Mouse (Mus musculus): Measurements from ENCODE around the gene Sumo2. TPM values are rescaled to one million over a fixed set of nuclear protein-coding genes. Genes with fewer than 3 reads are reported as not detected.

Gene Sumo2
- polyA plus RNA-seq (2014; fragmentation: Illumina TruSeq; extraction: RNeasy Lipid Tissue Mini Kit (QIAGEN cat#74804); ENCODE audit: low replicate concordance), result 992 TPM

DNA sequence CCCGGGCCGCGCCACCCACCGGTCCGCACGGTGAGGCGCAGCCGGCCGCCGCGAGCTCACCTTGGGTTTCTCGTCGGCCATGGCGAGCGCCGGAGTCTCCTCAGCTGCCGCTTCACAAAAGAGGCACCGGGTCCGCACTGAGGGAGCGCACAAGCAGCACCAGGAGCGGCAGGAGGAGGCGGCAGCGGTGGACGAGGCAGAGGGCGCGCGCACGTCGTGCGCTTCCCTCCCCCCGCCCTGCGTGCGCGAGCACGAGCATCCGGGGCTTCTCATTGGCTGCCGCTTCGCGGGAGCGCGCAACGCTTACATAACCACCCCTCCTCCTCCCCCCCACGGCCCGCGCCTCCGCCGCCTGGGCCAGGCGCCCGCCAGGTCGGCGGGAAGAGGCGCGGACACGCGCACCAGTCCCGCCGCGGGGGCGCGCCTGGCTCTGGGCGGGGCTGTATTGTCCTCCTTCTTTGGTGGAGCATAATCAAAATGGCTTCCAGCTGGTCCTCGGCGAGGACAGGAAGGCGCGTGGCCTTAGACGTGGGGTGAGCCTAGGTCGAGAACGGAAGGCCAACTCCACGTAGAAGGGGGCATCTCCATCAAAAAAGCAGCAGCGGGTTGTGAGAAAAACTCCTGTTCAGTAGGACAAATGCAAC lies at the start of gene Sumo2:
Sumo2 (minus strand) TSS at position 239 of the 644 bp plus-strand sequence.

DNA sequence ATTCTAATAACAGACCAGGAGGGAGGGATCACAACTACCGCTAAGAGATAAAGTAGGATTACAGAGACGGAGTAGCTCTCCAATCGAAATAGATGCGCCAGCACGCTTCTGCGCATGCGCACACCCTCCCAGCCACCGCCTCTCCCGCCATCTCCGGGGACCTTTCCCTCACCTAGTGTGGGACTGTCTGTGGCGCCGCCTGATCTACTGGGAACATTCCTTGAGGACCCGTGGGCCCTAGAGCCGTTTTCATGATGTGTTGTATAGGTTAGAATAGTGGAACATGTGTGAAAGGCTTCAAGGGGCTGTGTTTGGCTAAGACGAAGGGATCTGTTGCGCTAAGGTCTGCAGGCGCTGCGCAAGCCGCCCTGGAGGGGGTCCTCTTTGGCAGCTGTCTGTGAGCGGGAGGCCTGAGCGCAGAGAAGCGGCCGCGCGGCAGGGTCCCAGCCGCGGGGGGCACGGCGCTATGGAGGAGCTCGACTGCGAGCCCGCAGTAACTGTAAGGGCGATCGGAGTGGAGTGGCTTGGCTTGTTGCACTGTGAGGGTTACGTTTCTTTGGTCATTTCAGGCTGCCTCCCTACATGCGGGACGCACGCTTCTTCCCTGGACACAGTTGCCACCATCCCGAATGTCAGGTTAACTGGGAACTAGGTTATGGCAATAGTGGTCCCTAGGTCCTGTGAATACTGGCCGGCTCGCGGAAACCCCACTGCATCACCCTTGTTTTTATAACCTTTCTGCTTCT lies 28.2 kb upstream of the Sumo2 start, which contains the start of gene Nup85:
Nup85 (plus strand) TSS at position 371 of the 746 bp plus-strand sequence.

DNA sequence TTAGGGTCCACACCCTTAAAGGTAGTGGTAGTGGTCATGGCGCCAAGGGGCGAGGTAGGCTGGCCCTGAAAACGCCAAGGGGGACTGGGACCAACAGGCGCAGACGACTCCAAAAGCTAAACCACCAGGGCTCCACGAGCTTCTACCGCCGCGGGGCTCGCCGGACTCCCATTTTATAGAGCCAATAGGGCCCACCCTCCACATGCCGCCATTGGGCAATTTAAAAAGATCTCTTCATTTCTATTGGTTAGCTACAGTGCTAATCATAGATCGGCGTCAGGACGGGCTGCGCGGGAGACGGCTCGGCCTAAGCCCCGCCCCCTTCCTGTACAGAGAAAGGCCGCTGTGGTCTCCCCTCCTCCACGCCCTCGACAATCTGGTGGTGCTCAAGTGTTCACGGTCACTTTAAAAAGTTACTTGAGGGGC lies 21.8 kb downstream of the Sumo2 start, which contains the start of gene Jpt1:
Jpt1 (minus strand) TSS at position 150 of the 426 bp plus-strand sequence.

DNA sequence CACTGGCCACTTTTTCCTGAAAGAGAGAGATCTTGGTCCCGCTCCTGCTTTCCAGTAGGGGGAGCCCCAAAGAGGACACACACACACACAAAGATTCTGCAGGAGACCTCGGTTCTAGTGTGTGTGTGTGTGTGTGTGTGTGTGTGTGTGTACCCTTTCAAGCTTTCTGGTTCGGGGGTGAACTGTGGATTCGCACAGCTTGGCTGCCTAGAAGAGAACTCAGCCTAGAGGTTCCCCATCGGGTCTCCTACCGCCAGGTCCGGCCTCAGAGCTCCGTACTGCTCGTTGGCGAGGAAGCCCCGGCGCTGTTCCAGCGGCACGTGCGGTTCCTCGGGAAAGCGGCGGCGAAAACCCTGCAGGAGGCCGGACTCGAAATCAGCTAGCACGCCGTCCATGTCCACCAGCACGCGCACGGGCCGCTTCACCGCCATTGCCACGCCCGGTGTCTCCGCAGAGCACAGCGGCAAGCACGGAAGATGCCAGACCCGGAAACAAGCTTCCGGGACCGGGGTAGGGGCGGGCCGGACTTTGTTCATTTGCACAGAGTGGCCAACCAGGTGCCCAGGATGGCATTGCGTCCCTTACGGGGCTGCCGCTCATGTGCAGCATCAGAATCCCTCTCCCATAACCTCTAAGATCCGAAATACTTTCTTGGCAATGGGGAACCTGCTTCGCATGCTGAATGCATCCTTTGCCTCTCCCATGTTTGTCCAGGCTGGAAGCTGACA lies 44.6 kb downstream of the Sumo2 start, which contains the start of gene Nt5c:
Nt5c (minus strand) TSS at position 507 of the 728 bp plus-strand sequence.

GRCm38 (mm10) chr11:115475025-115475757 lies 60.9 kb downstream of the Sumo2 start, which contains the start of gene Armc7:
Gene Armc7, plus strand, starts transcription at chr11:115475667.

Other genes starting within 250 kb of the Sumo2 start
- 1.4 TPM for gene Fads6, start 238.6 kb downstream of the Sumo2 start, polyA plus RNA-seq (2014; fragmentation: Illumina TruSeq; extraction: RNeasy Lipid Tissue Mini Kit (QIAGEN cat#74804); ENCODE audit: low replicate concordance)
- gene Otop2, start 229.1 kb downstream of the Sumo2 start, polyA plus RNA-seq (2014; fragmentation: Illumina TruSeq; extraction: RNeasy Lipid Tissue Mini Kit (QIAGEN cat#74804); ENCODE audit: low replicate concordance), result not detected
- not detected for gene Ush1g, start 214.2 kb downstream of the Sumo2 start, polyA plus RNA-seq (2014; fragmentation: Illumina TruSeq; extraction: RNeasy Lipid Tissue Mini Kit (QIAGEN cat#74804); ENCODE audit: low replicate concordance)
- 0.45 TPM for gene Otop3, start 201.5 kb downstream of the Sumo2 start, polyA plus RNA-seq (2014; fragmentation: Illumina TruSeq; extraction: RNeasy Lipid Tissue Mini Kit (QIAGEN cat#74804); ENCODE audit: low replicate concordance)
- 2.0 TPM for gene Hid1, start 168.5 kb downstream of the Sumo2 start, polyA plus RNA-seq (2014; fragmentation: Illumina TruSeq; extraction: RNeasy Lipid Tissue Mini Kit (QIAGEN cat#74804); ENCODE audit: low replicate concordance)
- not detected for gene Cdr2l, start 154.4 kb downstream of the Sumo2 start, polyA plus RNA-seq (2014; fragmentation: Illumina TruSeq; extraction: RNeasy Lipid Tissue Mini Kit (QIAGEN cat#74804); ENCODE audit: low replicate concordance)
- 3.4 TPM for gene Mrpl58, start 132.5 kb downstream of the Sumo2 start, polyA plus RNA-seq (2014; fragmentation: Illumina TruSeq; extraction: RNeasy Lipid Tissue Mini Kit (QIAGEN cat#74804); ENCODE audit: low replicate concordance)
- 527 TPM for gene Atp5h, start 116.3 kb downstream of the Sumo2 start, polyA plus RNA-seq (2014; fragmentation: Illumina TruSeq; extraction: RNeasy Lipid Tissue Mini Kit (QIAGEN cat#74804); ENCODE audit: low replicate concordance)
- 11.6 TPM for gene Kctd2, start 116.1 kb downstream of the Sumo2 start, polyA plus RNA-seq (2014; fragmentation: Illumina TruSeq; extraction: RNeasy Lipid Tissue Mini Kit (QIAGEN cat#74804); ENCODE audit: low replicate concordance)
- gene Trim80, start 95.7 kb downstream of the Sumo2 start, polyA plus RNA-seq (2014; fragmentation: Illumina TruSeq; extraction: RNeasy Lipid Tissue Mini Kit (QIAGEN cat#74804); ENCODE audit: low replicate concordance), result not detected
- 33.5 TPM for gene Slc16a5, start 73.8 kb downstream of the Sumo2 start, polyA plus RNA-seq (2014; fragmentation: Illumina TruSeq; extraction: RNeasy Lipid Tissue Mini Kit (QIAGEN cat#74804); ENCODE audit: low replicate concordance)
- 0.19 TPM for gene Armc7, start 60.6 kb downstream of the Sumo2 start, polyA plus RNA-seq (2014; fragmentation: Illumina TruSeq; extraction: RNeasy Lipid Tissue Mini Kit (QIAGEN cat#74804); ENCODE audit: low replicate concordance)
- 1.3 TPM for gene Nt5c, start 44.4 kb downstream of the Sumo2 start, polyA plus RNA-seq (2014; fragmentation: Illumina TruSeq; extraction: RNeasy Lipid Tissue Mini Kit (QIAGEN cat#74804); ENCODE audit: low replicate concordance)
- gene Jpt1, start 21.9 kb downstream of the Sumo2 start, polyA plus RNA-seq (2014; fragmentation: Illumina TruSeq; extraction: RNeasy Lipid Tissue Mini Kit (QIAGEN cat#74804); ENCODE audit: low replicate concordance), result 47.8 TPM
- 15.1 TPM for gene Nup85, start 28.2 kb upstream of the Sumo2 start, polyA plus RNA-seq (2014; fragmentation: Illumina TruSeq; extraction: RNeasy Lipid Tissue Mini Kit (QIAGEN cat#74804); ENCODE audit: low replicate concordance)
- gene Mrps7, start 67.6 kb upstream of the Sumo2 start, polyA plus RNA-seq (2014; fragmentation: Illumina TruSeq; extraction: RNeasy Lipid Tissue Mini Kit (QIAGEN cat#74804); ENCODE audit: low replicate concordance), result 2.0 TPM
- gene Gga3, start 67.8 kb upstream of the Sumo2 start, polyA plus RNA-seq (2014; fragmentation: Illumina TruSeq; extraction: RNeasy Lipid Tissue Mini Kit (QIAGEN cat#74804); ENCODE audit: low replicate concordance), result 2.8 TPM
- gene Mif4gd, start 76.7 kb upstream of the Sumo2 start, polyA plus RNA-seq (2014; fragmentation: Illumina TruSeq; extraction: RNeasy Lipid Tissue Mini Kit (QIAGEN cat#74804); ENCODE audit: low replicate concordance), result 16.5 TPM
- gene Slc25a19, start 92.0 kb upstream of the Sumo2 start, polyA plus RNA-seq (2014; fragmentation: Illumina TruSeq; extraction: RNeasy Lipid Tissue Mini Kit (QIAGEN cat#74804); ENCODE audit: low replicate concordance), result 2.2 TPM
- gene Grb2, start 172.3 kb upstream of the Sumo2 start, polyA plus RNA-seq (2014; fragmentation: Illumina TruSeq; extraction: RNeasy Lipid Tissue Mini Kit (QIAGEN cat#74804); ENCODE audit: low replicate concordance), result 83.4 TPM
- 0.59 TPM for gene Tmem94, start 229.2 kb upstream of the Sumo2 start, polyA plus RNA-seq (2014; fragmentation: Illumina TruSeq; extraction: RNeasy Lipid Tissue Mini Kit (QIAGEN cat#74804); ENCODE audit: low replicate concordance)

Data from small intestine, adult 10 weeks (tissue).